Mouse (Mus musculus) 3T3-L1 (cell line): ENCODE results near the gene Srsf3.

Source experiments
- DNase-seq: peaks from one replicate; pipeline ENCODE4 v3.0.0-alpha.2; 2015; ENCODE audit warnings: low read depth, low spot score

Srsf3 gene

GRCm38 (mm10) chr17:29044925-29045319 lies 12.5 kb downstream of the Srsf3 start:
- peak; percentile 86 for DNase-seq

- no peak for DNase-seq
Observed at GRCm38 (mm10) chr17:29045741-29046530, 13.5 kb downstream of the Srsf3 start.

- DNase-seq = no peak
Observed at GRCm38 (mm10) chr17:29046863-29047262, 14.4 kb downstream of the Srsf3 start.

DNA sequence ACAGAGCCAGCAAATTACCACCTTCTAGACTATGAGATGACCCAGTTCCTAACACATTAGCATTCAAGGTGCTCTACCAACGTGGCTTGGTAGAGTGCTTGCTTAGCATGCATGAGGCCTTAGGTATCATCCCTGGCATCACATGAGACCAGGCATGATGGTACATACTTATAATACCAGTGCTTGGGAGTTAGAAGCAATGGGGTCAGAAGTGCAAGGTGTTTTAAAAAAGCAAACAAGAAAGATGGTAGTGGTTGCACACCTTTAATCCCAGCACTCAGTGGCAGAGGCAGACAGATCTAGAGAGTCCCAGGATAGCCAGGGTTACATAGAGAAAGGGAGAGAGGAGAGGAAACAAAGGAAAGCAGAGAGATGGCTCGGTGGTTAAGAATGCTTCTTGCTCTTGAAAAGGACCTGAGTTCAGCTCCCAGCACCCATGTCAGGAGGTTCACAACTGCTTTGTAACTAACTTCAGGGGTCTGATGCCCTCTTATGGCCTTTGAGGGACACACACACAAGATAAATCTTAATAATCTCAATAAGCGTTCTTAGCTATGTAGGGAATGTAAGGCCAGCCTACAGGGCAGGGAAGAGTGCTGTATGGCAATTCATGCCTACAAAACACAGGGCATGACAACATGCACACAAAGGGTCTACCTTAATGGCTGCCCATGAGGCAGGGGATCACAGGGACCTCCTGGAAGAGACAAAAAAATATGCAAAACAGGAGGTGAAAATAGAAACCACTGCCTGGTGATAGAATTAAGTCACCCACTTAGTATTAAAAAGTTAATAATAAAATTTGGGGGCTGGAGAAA lies 15.5 kb downstream of the Srsf3 start:
- peak; percentile 43 for DNase-seq

DNA sequence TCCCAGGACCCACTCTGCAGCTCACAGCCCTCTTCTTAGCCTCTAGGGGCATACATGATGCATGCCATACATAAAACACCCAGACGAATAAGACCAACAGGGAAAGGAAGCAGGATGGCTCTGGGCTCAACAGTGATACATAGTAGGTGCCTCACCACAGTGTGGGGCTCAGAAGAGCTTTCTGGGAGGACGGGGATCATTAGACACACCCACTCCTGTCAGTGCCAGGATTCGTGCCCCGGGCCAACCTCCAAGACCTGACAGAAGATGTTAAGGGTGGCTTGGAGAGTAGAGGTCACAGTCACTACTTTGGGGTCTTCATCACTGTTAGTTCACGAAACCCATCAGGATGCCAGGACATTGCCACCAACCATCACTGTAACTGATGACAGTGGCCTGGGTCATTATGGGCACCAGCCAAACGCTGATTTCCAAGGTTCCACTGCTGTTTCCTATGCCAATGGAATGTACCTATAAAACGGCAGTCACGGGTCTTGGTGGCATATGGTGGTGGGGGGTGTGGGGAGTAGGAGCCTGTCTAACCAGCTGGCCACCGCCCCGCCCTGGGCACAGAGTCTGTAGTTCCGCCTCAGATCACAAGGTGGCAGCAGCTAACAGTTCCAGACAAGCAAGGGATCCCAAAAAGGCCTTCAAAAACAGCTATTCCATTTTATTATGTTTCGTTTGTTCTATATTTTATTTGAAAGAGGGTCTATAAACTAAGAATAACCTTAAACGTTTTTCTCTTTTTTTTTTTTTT lies 16.5 kb downstream of the Srsf3 start:
- peak; percentile 92 for DNase-seq

DNA sequence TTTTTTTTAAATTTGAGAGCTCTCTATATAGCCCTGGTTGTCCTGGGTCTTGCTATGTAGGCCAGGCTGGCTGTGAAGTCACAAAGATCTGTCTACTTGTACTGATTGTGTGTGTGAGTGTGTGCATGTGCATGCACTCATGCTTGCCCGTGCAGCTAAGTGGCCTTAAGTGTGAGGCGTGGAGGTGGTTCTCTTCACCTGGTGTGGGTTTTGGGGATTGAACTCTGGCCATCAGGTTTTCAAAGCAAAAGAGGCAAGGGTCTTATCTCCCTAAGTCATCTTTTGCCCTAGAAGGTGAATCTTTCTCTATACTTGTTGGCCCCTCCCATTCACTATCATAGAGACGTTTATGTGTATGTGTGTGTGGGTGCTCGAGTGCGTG lies 17.1 kb downstream of the Srsf3 start:
- DNase-seq = no peak

DNA sequence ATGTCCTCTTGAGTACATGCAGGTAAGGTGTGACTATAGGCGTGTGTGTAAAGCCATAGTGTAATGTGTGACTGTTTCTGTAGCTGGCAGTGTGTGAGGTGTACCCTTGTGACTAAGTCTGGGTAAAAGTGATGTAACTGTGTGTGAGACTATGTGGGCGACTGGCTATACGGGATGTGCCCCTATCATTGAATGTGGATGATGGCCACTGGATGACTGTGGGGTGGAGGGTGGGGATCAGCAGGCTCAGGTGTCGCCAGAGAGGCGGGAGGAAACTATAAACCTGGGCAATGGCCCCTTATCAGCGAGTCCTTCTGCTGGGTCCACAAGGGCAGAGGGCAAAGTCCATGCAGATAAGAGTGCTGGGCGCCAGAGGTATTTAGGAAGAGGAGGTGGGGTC lies 17.5 kb downstream of the Srsf3 start:
- no peak for DNase-seq

DNA sequence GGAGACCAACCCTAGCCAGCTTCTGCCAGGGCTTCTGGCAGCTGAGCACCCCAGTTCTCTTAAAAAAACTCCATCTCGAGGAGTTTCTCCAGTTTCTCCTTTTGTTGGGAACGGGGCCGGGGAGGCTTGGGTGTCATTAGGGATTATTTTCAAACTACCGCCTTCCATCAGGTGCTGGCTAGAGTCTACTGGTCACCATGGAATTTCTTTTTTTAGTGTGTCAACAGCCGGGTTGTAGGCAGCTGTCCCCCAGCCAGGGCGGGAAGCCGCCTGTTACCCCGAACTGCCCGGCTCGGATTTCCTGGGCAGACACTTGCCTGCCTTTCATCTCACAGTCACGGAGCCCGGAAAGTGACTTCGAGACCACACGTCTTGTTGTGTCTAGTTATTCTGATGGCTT lies 18.4 kb downstream of the Srsf3 start:
- DNase-seq = no peak

DNA sequence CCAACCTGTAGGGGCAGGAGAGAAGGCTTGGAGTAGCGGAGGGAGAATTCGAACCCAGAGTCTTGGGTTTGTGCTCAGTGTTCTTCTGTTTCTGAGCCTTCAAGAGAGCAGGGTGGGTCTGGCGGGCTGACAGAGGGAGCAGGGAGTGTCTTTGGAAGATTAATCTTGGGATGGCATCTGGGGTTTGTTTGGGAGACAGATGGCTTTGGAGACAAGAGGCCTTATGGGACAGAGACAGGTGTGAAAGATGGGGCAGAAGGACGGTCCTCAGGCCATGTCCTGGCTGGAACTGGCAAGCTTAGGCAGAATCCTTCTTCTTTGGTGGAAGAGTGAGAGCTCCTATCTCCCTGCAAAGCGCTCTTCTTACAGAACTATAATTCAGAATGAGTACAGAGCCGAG lies 20.6 kb downstream of the Srsf3 start:
- no peak for DNase-seq

GRCm38 (mm10) chr17:29053841-29054240 lies 21.4 kb downstream of the Srsf3 start:
- peak; percentile 73 for DNase-seq

- DNase-seq = no peak
Observed at GRCm38 (mm10) chr17:29054429-29054828, 22.0 kb downstream of the Srsf3 start.

- no peak for DNase-seq
Observed at GRCm38 (mm10) chr17:29055586-29055985, 23.2 kb downstream of the Srsf3 start.

GRCm38 (mm10) chr17:29056207-29056606 lies 23.8 kb downstream of the Srsf3 start:
- DNase-seq = no peak

DNA sequence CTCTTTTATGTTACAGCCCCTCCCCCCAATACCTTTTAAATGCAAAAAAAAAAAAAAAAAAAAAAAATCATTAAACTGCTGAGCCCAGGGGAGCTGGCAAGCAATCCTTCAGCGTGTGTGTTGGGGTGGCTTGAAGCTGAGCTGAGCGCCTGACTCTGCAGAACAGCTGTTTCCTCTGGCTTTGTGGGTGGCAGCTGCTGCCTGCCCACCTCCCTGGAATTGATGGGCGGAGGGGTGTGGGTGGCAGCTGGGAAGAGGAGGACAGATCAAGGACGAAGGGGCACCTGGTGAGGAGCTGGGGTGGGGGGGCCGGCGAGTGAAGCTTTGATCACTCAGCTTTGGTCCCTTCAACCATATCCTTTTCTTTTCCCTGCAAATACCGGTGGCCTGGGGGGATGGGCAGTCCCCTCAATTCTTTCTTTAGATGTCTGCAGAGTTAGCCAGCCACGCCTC lies 24.3 kb downstream of the Srsf3 start:
- no peak for DNase-seq

DNA sequence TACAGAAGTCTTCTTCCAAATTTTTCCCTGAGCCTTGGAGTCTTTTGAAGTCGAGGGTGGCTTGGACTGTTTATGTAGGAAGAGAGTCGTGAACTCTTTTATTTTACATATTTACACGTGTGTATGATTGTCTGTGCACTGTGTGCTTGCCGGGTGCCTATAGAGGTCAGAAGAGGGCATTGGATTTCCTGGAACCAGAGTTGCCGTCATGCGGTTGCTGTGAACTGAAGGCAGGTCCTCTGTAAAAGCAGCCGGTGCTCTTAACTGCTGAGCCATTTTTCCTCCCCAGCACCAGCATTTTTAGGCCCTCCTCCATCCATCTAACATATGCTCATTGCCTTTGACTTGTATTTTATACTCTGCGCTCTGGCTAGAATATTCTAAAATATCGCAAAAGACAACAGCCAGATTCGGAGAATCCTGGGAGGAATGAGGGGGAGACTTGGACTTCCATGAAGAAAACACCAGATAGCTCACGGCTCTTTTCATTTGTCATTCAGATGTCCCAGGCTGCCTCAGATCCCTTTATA lies 25.0 kb downstream of the Srsf3 start:
- DNase-seq = no peak

GRCm38 (mm10) chr17:29057961-29058360 lies 25.5 kb downstream of the Srsf3 start:
- peak; percentile 67 for DNase-seq

DNA sequence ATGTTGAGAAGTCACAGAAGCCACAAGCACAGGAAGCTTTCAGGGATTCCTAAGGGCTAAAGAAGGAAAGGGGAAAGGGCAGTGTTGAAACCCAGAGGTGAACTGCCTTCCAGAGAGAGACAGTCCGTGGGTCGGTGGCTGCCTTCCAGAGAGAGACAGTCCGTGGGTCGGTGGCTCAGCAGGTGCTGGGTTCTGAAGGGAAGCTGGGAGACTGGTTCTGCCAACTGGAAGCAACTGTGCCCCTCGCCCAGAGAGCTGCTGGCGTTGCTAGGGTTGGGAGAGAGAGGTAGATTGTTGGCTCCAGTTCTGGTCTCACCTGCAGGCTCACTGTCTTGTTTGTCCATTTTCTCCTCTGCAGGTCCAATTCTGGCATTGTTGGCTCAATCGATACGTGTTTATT lies 26.1 kb downstream of the Srsf3 start:
- no peak for DNase-seq

DNA sequence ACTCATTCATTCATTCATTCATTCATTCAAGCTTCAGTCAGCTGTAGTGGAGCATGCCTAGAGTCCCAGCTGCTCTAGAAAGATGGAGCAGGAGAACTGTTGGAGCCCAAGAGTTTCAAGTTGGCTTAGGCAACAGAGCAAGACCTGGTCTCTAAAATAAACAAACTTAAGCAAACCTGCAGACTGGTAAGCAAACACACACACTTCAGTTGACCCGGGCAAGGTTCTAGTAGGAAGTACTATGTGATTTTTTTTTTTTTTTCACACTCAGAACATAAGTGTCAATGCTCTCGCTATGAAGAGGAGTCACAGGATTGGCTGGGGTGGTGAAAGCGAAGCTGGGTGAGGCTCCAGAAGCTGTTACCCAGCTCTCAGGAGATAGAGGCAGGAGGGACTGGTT lies 27.2 kb downstream of the Srsf3 start:
- no peak for DNase-seq

GRCm38 (mm10) chr17:29060946-29061345 lies 28.5 kb downstream of the Srsf3 start:
- no peak for DNase-seq

GRCm38 (mm10) chr17:29062119-29063035 lies 29.9 kb downstream of the Srsf3 start:
- peak; percentile 87 for DNase-seq
